Mouse (Mus musculus): ENCODE measurements around the gene Trim23. TPM values are rescaled to one million over a fixed set of nuclear protein-coding genes. Genes with fewer than 3 reads are reported as not detected.
A peak's percentile ranks its signal among the peaks of the same experiment; 100 is the strongest.

Trim23 gene
- polyA plus RNA-seq, 1 experiment from 2014 or later = 19.6 TPM

DNA sequence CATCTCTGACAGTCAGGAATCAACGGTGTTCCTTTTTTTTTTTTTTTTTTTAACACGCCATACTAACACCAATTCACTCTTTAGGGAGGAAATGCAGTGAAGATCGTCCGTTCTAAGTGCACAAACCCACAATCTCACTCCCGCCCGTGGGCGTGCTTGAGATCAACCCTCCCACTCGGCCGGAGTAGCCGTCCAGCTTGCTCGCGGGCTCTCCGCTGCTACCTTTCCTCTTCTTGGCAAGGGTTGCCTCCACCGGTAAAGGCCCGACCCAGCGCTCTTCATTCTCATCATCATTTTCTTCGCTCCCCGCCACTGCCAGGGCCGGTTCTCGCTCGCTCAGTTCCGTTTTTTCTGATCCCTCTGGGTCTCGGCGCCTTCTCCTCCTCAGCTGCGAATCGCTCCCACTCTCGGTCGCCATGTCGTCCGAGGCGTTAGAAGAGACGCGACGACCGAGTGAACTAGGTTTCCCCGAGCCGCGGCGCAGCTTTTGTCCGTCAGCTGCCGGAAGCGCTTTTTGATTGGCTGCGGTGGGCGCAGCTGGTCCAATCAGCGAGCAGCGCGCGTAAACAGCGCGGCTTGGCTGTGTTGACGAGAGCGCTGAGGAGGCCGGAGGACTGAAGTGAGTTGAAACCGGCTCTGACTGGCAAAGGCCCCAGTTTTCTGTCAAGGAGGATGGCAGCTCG lies 49.9 kb downstream of the Trim23 start, which contains the start of the genes Cenpk and Ppwd1:
Gene Cenpk (plus strand): TSS at position 228 of the 683 bp plus-strand sequence.
Gene Ppwd1 (minus strand): TSS at position 460 of the 683 bp plus-strand sequence.
- Histone ChIP-seq H3K9ac (ENCODE audit: low read length) (peak within 1 kb of the TSS; percentile 92), H3K9me3 (ENCODE audit: control insufficient read depth, low read length) (no peaks in the 10 kb centered on the region), H3K27ac (ENCODE audit: low read length) (peak within 1 kb of the TSS; percentile 96), H3K4me2 (ENCODE audit: low read depth, low read length) (peak within 1 kb of the TSS; percentile 81), H3K36me3 (ENCODE audit: control insufficient read depth, insufficient read depth, low read length) (peaks cover 3% of the 10 kb centered on the region; the same call in 1 of the 2 replicates), H3K4me1 (replicated peaks; ENCODE audit: control insufficient read depth, insufficient read depth, low read length) (peaks cover 12% of the 10 kb centered on the region), H3K4me3 (ENCODE audit: low read length) (peak within 1 kb of the TSS; percentile 93), H3K27me3 (ENCODE audit: control insufficient read depth, insufficient read depth, low read depth, low read length) (no peaks in the 10 kb centered on the region)
- under 1% methylated on average over 55 of the region's 55 CpGs for WGBS
- ATAC-seq (ENCODE audit: low read depth) = peak; percentile 100

DNA sequence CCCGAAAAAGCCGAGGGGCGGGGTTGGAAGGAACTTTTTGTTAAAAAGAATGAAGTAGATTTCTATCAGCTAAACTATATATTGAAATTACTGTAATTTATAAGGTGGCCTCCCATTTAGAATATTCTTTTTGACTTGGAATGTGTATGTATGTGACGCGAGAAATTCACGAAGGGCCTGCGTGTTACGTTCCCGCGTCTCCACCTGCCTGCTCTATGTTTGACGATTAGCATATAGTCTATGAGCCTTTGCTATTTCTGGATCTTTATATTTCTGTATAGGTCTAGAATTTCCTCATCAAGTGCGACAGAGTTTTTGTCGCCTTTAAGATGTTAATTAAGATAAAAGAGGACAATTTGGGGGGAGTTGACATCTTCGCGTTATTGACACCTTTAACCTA lies 50.6 kb downstream of the Trim23 start:
- no peaks in the 10 kb centered on the region for H3K27me3 ChIP-seq (ENCODE audit: control insufficient read depth, insufficient read depth, low read depth, low read length)
- peak overlapping the region; percentile 78 for H3K27ac ChIP-seq (ENCODE audit: low read length)
- peak overlapping the region; percentile 93 for H3K4me3 ChIP-seq (ENCODE audit: low read length)
- peaks cover 3% of the 10 kb centered on the region; the same call in 1 of the 2 replicates for H3K36me3 ChIP-seq (ENCODE audit: control insufficient read depth, insufficient read depth, low read length)
- peak overlapping the region; percentile 76 for H3K4me2 ChIP-seq (ENCODE audit: low read depth, low read length)
- ATAC-seq (ENCODE audit: low read depth) = peak; percentile 29
- 4% methylated on average over 15 of the region's 15 CpGs for WGBS
- H3K9me3 ChIP-seq (ENCODE audit: control insufficient read depth, low read length) = no peaks in the 10 kb centered on the region
- H3K4me1 ChIP-seq (replicated peaks; ENCODE audit: control insufficient read depth, insufficient read depth, low read length) = peaks cover 12% of the 10 kb centered on the region
- peak overlapping the region; percentile 92 for H3K9ac ChIP-seq (ENCODE audit: low read length)

Other genes with a start within 250 kb of the Trim23 start
- gene Nln, start 69.2 kb upstream of the Trim23 start, polyA plus RNA-seq (2015; fragmentation: Nextera tagmentation; extraction: Ambion mirVana) = 18.1 and 22.1 TPM in 2 replicates
- gene Sgtb, start 69.1 kb upstream of the Trim23 start, polyA plus RNA-seq (2015; fragmentation: Nextera tagmentation; extraction: Ambion mirVana) = 5.7 and 6.3 TPM in 2 replicates
- gene Trappc13, start 328 bp upstream of the Trim23 start, polyA plus RNA-seq (2015; fragmentation: Nextera tagmentation; extraction: Ambion mirVana) = 59.5 and 60.3 TPM in 2 replicates
- 68.5 and 79.8 TPM in 2 replicates for gene Cenpk, start 49.8 kb downstream of the Trim23 start, polyA plus RNA-seq (2015; fragmentation: Nextera tagmentation; extraction: Ambion mirVana)
- 16.8 and 20.1 TPM in 2 replicates for gene Ppwd1, start 50.0 kb downstream of the Trim23 start, polyA plus RNA-seq (2015; fragmentation: Nextera tagmentation; extraction: Ambion mirVana)
- 3.6 and 3.8 TPM in 2 replicates for gene Adamts6, start 109.0 kb downstream of the Trim23 start, polyA plus RNA-seq (2015; fragmentation: Nextera tagmentation; extraction: Ambion mirVana)

Measured in lung, embryonic 16.5 days (tissue).